Mouse (Mus musculus) thymus, adult 18-20 months (tissue): Measurements from ENCODE around the gene Cstf1.

Source experiments
- DNase-seq, 2 experiments: peaks; one replicate each; pipeline ENCODE4 v3.0.0; 2022; ENCODE audit warnings: mixed read lengths in 2 of 2

The Cstf1 gene

DNA sequence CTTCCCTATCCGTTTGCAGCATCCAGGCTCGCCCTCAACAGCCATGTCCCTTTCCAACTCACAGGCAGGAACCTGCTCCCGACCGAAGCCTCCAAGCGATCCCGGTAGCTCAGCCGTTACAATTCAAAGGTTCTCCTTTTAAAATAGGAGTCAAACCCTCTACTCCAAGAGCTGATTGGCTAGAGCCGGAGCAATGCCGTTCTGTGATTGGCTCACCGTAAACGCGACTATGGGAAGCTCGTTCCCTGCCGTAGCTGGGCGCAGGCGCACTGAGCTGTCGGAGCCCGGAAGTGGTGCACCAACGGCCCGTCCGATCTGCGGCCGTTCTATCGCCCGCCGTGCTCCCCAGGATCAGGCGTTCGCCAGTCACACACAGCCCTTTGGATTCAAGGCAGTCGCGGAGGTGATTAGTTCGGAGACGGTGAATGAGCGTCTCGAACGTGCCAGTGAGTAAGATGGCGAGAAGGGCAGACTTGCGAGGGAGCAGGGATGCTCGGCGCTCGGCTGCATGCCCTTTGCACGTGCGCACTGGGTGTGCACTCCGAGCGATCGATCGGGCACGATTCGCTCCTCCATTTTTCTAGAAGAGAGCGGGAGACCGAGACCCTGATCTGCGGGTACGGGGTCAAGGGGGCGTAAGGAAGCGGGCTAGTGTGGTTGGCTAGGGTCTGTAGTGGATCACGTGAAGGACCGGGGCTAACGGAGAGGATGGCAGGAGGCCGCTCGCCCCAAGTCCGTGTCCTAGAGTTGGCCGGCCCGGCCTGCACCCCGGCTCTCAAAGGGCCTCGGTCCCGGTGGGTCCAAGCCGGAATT is at the start of gene Cstf1, which contains the start of gene Aurka:
TSS of gene Cstf1 (plus strand) at position 271 of the 813 bp plus-strand sequence.
TSS of gene Aurka (minus strand) at position 125 of the 813 bp plus-strand sequence.
- peak; percentile 89 to 93 for DNase-seq

DNA sequence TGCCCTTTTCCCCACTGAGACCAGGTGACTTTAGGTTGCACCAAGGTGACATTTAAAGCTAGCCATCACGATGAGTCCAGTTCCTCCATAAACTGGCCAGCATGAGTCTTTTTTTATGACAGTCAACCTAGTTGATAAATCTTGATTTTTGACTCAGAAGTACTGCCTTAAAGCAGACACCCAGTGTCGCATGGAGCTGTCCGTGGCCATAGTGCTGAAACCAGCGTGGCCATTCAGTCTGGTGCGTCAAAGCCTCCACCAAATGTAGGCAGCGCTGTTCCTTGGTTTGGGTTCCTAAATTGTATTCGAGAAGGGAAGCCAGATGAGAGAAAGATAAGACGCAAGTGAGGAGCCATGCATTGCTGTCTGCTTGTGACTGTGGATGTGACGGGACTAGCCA is 49.6 kb upstream of the Cstf1 start:
- DNase-seq: no peak

DNA sequence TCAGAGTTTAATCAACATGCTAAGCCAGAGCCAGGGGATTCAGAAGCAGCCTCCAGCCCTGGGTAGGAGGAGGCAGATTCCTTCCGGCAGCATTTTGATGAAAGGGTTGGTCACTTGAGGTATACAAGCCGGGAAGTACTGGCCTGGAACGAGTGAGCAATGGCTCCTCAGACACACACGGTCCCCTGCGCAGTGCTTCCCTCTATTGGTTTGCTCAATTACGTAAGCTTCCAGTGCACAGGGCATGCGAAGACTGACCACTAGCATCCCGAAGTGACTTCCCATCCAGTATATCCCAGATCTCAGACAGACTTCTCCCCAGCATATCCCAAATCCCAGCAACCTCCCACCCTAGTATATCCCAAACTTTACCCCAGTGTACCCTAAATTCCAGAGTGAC is 42.2 kb upstream of the Cstf1 start:
- no peak for DNase-seq

DNA sequence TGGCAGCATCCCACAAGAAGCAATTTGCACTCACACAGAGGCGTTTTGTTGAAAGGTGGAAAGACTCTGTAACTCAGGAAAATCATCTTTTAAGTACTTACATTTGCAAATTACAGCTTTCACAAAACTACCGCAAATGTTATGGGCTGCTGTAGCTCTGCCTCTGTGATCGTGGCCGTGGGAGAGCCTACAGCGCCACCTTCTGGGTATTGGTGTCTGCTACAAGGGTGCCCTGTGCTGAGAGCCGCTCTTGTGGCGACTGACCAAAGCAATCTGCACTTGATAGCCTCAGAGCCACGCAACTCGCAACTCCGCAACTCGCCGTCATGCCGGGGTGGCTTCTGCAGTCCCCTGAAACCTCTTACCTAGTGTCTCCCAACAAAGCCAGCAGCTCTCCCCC is 41.3 kb upstream of the Cstf1 start:
- no peak for DNase-seq

DNA sequence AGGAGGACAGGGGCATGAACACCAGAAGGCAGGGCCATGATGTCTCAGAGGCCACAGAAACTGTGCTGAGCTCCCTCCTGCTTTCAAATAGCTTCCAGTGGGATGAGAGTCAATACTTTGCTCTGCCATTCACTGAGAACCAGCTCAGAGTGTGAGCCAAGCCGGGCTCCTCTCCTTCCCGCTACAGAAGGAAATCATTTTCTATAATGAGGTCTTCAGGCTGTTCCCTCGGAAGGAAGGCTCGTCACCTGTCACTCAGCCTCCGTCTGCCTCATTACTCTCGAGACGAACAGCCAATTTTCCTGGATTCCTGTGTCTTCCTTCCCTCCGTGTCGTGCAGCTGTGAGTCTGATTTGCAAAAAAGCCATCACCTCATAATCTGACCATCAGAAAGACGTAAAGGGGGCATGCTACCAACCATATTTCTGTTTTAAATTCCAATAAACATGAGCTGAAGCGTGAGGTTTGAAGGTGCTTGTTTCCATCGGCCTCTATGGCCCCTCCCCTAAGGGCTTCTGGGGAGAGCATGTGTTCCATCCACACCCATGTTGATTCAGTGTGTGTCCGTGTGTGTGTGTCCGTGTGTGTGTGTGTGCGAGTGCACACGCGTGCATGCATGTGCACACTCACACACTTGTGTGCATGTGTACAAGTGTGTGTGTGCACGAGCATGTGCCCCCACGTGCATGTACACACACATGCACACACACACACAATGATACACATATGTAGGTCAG is 32.1 kb upstream of the Cstf1 start:
- no peak for DNase-seq

DNA sequence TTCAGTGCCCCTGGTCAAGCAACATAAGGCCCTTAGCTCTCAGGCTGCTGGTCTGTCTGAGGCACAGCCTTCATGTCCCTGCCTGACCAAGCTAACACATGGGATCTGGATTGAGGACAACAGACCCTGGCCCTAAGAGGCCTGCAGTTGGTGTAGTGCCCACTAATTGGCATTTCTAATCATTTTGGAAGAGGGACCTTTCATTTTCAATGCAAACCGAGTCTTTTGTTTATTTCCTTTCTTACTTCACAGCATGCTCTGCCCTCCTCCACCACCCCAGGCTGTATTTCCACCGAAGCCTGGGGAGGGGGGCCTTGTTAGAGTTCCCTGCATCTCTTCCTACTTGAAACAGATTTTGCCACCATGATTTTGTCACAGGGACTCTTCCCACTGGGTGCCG is 29.5 kb upstream of the Cstf1 start:
- no peak for DNase-seq

DNA sequence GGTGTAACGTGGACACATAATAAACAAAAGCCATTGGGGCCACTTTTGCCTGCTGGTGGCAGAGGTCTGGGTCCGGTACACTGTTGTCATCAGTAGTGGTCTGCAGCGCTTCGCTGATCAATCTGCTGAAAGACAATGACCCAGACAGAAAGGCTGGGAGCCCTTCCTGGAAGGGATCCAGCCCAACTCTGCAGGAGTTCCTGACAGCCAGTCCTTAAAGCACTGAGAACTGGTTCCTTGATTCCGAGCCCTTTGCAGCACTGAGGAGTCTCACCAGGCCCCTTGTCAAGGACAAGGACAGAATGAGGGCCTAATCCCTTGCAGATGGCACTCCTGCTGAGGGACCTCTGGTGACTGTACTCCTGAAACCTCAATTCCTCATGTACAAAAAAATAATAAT is 28.9 kb upstream of the Cstf1 start:
- DNase-seq: no peak

DNA sequence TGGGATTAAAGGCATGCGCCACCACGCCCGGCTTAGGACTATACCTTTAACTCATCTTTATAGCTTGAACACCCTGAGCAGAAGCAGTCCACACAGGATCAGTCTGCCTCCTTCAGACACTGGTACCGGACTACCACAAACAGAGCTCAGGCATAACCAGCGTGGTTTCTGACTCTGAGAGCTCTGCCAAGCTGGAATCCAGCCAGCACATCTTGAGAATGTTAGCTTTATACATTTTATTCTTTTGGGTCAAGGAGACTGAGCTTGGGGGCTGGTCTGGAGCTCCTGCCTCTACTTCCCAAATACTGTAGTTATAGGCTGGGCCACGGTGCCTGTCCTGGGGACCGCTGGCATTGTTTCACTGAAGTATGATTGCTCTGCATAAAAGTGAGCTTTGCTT is 26.7 kb upstream of the Cstf1 start:
- DNase-seq: no peak

DNA sequence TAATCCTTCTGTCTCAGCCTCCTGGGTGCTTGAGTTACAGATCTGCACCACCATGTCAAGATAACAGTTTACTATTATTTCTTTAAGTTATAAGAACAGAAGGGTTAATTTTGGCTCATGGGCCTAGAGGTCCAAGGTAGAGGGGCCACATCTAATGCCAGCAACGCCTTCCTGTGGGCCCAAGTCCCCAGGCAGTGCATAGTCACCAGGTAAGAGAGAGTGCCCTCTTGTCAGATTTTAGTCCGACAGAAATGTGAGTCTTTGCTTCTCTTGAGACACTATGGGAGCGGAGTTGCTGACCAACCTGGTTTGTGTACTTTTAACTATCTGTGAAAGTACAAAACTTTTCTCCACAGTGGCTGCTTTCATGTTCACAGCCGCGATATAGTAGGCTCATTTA is 25.8 kb upstream of the Cstf1 start:
- DNase-seq: no peak

DNA sequence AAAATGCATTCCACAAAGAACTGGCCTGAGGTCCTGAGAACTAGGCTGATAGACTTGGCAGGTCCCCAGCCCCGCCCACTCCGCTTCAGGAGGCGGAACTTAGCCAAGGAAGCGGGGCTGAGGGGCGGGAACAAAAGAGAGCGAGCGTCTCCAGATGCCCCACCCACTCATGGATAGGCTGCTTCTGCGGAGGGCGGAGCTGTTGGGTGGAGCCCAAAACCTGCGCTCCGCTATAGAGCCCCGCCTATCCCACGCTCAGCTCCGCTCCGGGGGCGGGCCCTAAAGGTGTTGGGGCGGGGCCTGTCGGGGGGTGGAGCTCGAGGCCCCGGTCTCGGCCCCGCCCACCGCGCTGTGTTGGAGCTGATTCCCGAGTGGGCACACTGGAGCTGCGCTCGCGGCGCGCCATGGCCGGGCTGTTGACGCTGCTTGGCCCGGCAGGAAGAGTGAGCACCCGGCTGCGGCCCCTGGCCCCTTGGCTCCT is 25.2 kb upstream of the Cstf1 start, which contains the start of gene Fam210b:
TSS of gene Fam210b (plus strand) at position 308 of the 481 bp plus-strand sequence.
- DNase-seq: peak; percentile 89 to 91

DNA sequence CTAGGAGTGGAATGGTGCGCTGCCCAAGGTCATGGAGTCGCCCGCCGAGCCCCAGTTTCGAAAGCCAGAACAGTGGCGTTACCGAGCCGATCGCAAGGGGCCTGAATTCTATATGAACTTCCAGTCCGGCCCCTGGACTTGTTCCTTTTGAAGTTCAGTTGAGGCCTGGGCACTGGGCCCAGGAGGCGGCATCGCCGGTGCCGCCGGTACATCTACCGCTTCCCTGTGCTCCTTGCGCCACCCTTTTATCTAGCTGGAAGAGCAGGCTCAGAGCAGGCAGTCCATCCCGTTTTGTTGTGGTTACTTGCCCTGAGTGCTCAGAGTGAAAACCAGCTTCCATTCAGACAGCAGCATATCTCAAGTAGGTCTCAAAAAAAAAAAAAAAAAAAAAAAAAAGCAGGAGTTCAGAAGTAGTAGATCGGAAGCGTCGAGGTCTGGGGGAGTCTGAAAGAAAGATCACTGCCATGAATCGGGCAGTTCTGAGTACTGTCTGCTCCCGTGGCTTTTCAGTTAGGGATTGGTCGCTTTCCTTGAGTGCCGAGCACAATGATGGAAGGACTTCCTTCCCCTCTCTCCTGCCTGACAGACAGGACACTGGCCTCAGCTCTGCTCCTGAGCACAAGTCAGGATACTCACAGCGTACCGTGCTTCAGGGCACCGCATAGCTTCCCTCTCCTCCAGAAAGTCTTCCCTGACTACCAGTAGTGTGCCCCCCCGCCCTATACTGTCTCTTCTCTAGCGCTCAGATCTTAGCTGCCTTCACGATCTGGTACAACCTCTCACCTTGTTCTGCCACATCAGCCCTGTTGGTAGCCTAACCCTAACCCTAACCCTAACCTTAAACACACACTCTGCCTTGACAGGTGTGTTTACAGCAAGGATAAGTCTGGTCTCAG is 24.2 kb upstream of the Cstf1 start:
- DNase-seq: no peak

DNA sequence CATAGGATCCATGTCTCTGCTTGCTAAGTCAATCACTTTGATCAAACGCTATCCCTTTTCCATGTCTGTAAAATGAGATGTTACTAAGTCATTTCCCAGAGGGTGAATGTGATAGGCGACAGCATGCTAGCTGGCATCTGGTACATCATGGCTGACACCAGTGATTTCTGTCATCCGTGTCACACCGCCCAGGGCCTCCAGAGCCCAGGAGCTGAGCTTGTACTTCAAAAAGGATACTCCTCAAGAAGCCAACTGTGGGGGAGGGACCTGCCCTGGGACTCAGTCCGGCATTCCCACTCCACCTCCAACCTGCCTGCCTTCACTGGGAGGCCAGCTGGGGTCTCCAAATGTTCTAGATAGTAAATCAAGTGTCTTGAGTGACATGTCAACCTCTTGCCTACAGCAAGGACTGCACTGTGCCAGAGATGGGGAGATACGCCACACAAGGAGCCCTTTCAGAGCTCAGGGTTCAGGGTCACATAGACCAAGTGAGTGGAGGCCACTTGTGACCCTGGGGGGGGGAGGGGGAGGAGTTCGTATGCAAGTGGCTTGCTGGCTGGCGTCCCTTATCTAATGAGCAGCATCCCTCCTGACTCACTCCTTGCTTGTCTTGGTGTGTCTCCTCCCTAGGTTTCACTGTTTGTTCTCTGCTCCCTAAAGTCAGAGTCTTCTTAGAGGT is 23.4 kb upstream of the Cstf1 start:
- no peak for DNase-seq

DNA sequence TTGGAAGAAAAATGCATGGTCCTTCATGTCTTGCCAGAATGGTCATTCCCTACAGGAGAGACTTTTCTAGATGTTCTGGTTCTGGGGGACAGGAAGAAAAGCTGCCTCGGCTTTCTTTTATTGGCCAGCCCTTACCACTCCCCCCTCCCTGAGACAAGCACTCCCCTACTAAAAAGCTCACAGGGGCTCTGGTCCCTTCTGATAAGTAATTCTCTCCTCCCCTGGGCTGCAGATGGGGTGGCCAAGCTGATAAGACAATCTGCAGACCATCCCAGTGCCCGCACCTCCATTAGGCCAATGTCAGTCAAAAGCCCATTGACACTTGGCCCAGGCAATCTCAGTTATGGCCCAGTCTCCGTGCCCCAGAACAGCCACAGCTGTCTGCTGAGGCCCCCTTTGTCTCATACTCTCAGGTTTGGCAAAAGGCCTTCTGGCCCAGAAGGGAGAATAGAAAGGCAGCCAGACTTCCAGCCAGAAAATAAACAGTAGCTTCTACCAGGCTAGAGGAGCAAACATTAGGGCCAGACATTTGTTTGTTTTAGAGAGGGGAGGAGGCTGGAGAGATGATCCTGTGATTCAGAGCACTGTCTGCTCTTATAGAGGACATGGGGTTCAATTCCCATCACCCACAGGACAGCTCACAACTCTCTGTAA is 22.1 kb upstream of the Cstf1 start:
- DNase-seq: no peak

DNA sequence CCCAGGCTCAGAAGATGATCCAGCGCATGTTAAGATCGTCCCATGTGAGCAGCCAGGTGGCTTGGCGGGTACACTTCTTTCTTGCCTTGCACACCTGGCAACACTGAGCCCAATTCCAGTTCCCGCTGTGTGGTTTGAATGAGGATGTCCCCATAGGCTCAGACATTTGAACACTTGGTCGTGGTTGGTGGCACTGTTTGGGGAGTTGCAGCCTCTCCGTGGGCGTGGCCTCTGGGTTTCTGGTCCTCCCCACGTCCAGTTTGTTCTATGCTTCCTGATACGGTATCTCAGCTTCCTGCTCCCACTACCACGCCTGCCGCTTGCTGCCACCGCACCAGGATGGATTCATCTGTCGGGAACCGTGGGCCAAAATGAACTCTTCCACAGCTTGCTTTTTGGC is 20.7 kb upstream of the Cstf1 start:
- DNase-seq: no peak

DNA sequence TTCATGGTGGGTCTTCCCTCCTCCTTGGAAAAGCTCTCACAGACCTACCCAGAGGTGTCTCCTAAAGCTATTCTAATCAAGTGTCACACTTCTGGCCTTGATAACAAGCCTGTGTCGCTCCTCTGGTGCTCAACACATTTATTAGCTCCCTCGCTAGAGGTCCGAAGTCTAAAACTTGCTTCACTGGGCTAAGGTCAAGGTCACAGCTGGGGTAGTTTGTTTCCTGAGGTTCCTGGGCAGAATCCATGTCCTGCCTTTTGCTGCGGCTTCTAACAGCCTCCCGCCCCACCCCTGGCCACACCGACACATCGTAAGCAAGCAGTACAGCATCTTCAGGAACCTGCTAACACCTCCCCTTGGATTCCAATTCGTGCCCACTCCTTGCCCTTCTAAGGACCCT is 19.7 kb upstream of the Cstf1 start:
- DNase-seq: no peak

DNA sequence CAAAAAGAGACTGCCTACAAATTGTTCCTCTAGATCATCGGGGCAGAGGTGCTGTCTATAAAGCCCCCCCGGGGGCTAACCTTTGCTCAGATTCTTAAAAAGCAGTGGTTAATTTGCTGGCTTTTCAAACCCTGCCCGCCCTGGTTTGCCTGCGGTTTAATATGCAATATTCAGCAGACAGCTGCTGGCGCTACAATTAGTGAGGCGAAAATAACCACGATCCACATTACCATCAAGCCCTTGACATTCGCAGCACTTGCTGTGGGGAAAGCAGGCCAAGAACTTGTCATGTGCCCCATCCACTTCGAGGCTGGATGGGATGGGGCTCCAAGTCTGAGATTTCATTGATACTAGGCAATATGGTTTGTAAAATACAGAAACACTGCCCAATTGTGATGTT is 17.3 kb upstream of the Cstf1 start:
- no peak for DNase-seq

DNA sequence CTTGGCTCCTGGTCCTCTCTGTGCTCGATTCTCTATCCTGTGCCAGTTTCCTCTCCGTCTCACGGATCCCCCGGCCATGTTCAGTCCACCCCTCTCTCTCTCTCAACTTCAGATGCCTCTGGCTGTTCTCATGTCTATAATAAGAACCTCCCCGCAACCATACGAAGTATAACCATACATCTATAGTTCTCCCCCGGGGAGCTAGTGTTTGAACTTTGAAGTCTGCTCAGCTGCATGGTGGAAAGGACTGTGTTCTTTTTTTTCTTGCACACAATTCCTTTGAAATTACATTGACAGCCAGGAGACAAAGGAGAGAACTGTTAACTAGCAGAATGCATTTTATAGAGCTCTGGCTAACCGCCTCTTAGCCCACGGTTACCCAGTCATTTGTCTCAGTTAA is 15.7 kb upstream of the Cstf1 start:
- DNase-seq: no peak

DNA sequence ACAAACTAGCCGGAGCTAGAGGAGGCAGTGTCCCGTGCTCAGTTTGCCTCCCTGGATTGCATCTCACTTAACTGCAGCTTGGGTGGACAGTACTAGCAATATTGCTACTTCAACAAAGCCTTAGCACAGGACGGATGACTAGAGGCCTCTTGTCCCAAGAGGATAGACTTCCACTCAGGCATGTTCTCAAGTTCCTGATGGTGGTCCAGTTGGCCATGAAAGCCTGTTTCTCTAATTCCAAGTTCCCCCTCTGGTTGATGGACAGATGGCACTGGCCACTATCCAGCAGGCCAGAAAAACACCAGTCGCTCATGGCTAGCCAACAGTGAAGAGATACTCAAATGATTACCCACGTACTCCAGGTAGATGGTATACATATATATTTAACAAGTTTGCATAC is 14.6 kb upstream of the Cstf1 start:
- DNase-seq: no peak

DNA sequence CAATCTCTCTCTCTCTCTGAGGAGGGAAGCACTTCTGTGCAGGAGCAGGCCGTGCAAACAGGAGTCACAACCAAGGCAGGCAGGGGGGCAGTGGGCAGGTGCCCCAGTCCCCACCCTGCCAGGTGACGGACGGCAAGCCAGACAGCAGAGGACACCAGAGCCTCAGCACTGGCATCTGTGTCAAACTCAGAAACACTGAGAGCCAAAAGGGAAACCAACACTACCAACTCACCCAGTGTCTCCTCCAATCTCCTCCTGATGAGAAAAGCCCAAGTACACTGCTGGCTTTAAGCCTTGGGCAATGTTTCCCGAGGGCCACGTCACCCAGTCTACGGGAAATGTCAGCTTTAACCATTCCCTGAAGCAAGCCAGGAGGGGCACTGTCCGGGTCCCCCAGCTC is 7.3 kb upstream of the Cstf1 start:
- no peak for DNase-seq

DNA sequence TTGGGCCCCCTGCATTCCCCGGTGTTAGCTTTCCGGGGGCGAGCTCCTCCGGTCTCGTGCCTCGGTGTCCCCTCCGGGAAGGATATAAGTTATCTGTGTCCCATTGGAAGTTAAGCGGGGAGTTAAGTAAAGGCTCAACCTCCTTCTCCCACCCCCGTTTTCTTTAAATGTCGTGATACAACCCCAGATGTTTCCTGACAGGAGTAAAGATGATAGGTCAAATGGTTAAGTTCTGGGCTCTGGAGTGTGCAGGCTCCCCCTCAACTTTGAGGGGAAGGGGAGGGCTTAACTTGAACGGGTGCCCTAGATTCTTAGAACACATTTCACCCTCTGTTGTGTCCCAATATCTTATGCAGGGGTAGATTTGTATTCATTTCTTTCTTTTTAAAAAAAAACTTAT is 777 bp downstream of the Cstf1 start:
- DNase-seq: no peak

DNA sequence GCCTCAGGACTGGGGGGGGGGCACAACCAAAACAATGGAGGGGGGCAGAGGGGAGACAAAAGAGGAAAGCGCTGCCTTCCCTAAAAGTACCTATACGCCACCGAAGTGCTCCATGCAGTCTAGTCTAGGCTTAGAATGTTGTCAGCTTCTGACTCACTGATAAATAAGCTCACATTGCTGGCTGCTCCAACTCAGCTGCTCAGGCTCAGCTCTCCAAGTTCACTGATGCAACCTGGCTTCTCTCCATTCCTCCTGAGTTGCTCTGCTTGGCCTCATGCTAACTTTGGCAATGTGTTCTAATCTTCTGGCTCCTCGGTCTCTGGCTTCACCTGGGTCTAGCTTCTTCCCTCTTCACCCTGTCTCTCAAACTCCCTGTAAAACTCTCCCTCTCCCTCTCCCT is 6.1 kb downstream of the Cstf1 start:
- no peak for DNase-seq

DNA sequence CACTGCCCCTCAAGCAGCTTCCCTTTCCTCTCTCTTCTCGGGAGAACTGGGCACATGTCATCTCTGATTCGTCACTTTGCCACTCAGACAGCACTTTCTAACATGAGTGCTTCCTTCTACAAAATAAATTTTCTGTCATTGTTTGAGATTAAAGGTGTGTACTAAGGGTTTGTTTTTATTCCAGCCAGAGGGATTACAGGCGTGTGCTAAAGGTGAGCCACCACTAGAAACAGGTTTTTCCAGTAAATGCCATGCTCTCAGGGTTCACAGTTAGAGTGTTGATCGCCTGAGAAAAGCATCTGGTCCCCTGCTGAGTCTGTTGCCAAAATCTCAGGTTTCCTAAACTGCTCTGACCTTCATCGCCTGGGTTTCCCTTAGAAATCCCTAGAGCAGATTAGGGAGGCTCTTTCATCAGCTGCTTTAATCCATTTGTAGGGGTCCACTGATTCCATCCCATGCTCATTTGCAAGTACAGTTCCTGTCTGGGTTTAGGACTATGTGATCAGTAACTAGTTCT is 6.6 kb downstream of the Cstf1 start:
- DNase-seq: no peak
